Mouse (Mus musculus) C2C12 (cell line): ENCODE results near the gene Bpgm.

Experiments
- CTCF ChIP-seq: IDR thresholded peaks from one replicate; pipeline ENCODE4 v1.5.1; 2011; ENCODE audit not compliant: control insufficient read depth, insufficient read depth, insufficient read length
- MAX ChIP-seq: IDR thresholded peaks from one replicate; pipeline ENCODE4 v1.6.1; 2011; ENCODE audit warnings: mild to moderate bottlenecking, control low read depth
- MYOD1 ChIP-seq: IDR thresholded peaks from one replicate; pipeline ENCODE4 v1.6.1; 2011; ENCODE audit warnings: low read depth; ENCODE audit not compliant: control insufficient read depth, insufficient read length
- USF1 ChIP-seq: IDR thresholded peaks from one replicate; pipeline ENCODE4 v1.6.1; 2011; ENCODE audit warnings: low read depth, mild to moderate bottlenecking, control low read depth, moderate library complexity

GRCm38 (mm10) chr6:34481349-34481748, 5.3 kb downstream of the Bpgm start:
- TF ChIP-seq USF1 (no peak), CTCF (no peak), MAX (no peak), MYOD1 (no peak)
